Mouse (Mus musculus): ENCODE measurements around the gene Smoc2. TPM values are rescaled to one million over a fixed set of nuclear protein-coding genes. Genes with fewer than 3 reads are reported as not detected.

Gene Smoc2
- polyA plus RNA-seq, 1 experiment, result 0.24 TPM

- Histone ChIP-seq H3K27me3 (ENCODE audit: control insufficient read depth) (peaks cover 16% of the 10 kb centered on the region), H3K9me3 (ENCODE audit: control insufficient read depth, low read length) (no peaks in the 10 kb centered on the region), H3K4me1 (ENCODE audit: control insufficient read depth) (peaks cover 9% of the 10 kb centered on the region), H3K4me3 (replicated peaks) (no peak overlapping the region), H3K36me3 (ENCODE audit: control insufficient read depth) (no peaks in the 10 kb centered on the region)
- TF ChIP-seq TAL1 (IDR thresholded peaks at IDR 0.05; ENCODE audit: low read length) (no peak), GATA1 (IDR thresholded peaks at IDR 0.05; ENCODE audit: low read length) (no peak)
These were observed 34.9 kb upstream of the Smoc2 start for GRCm38 (mm10) chr17:14244195-14244965.

- TF ChIP-seq TAL1 (IDR thresholded peaks at IDR 0.05; ENCODE audit: low read length), result no peak
- TF ChIP-seq GATA1 (IDR thresholded peaks at IDR 0.05; ENCODE audit: low read length), result no peak
- no peaks in the 10 kb centered on the region for H3K36me3 ChIP-seq (ENCODE audit: control insufficient read depth)
- no peak overlapping the region for H3K4me3 ChIP-seq (replicated peaks)
- H3K4me1 ChIP-seq (ENCODE audit: control insufficient read depth), result peaks cover 25% of the 10 kb centered on the region
- no peaks in the 10 kb centered on the region for H3K9me3 ChIP-seq (ENCODE audit: control insufficient read depth, low read length)
- peaks cover 16% of the 10 kb centered on the region for H3K27me3 ChIP-seq (ENCODE audit: control insufficient read depth)
These were observed 33.0 kb upstream of the Smoc2 start for GRCm38 (mm10) chr17:14246266-14246665.

GRCm38 (mm10) chr17:14247931-14248330 is 31.4 kb upstream of the Smoc2 start:
- peaks cover 33% of the 10 kb centered on the region for H3K4me1 ChIP-seq (ENCODE audit: control insufficient read depth)
- TF ChIP-seq GATA1 (IDR thresholded peaks at IDR 0.05; ENCODE audit: low read length) (no peak), TAL1 (IDR thresholded peaks at IDR 0.05; ENCODE audit: low read length) (no peak)
- H3K9me3 ChIP-seq (ENCODE audit: control insufficient read depth, low read length), result no peaks in the 10 kb centered on the region
- no peak overlapping the region for H3K4me3 ChIP-seq (replicated peaks)
- peaks cover 15% of the 10 kb centered on the region for H3K27me3 ChIP-seq (ENCODE audit: control insufficient read depth)
- H3K36me3 ChIP-seq (ENCODE audit: control insufficient read depth), result no peaks in the 10 kb centered on the region

- TF ChIP-seq TAL1 (IDR thresholded peaks at IDR 0.05; ENCODE audit: low read length) (no peak), GATA1 (IDR thresholded peaks at IDR 0.05; ENCODE audit: low read length) (peak; percentile 59; the same call in 1 of the 2 replicates)
- Histone ChIP-seq H3K9me3 (ENCODE audit: control insufficient read depth, low read length) (no peaks in the 10 kb centered on the region), H3K27me3 (ENCODE audit: control insufficient read depth) (peaks cover 9% of the 10 kb centered on the region; the same call in 1 of the 2 replicates), H3K36me3 (ENCODE audit: control insufficient read depth) (no peaks in the 10 kb centered on the region), H3K4me1 (ENCODE audit: control insufficient read depth) (peaks cover 44% of the 10 kb centered on the region), H3K4me3 (replicated peaks) (peak overlapping the region; percentile 62)
These were observed 29.7 kb upstream of the Smoc2 start for GRCm38 (mm10) chr17:14249595-14249994.

GRCm38 (mm10) chr17:14250401-14250800 is 28.9 kb upstream of the Smoc2 start:
- TF ChIP-seq GATA1 (IDR thresholded peaks at IDR 0.05; ENCODE audit: low read length) (no peak), TAL1 (IDR thresholded peaks at IDR 0.05; ENCODE audit: low read length) (no peak)
- Histone ChIP-seq H3K27me3 (ENCODE audit: control insufficient read depth) (peaks cover 5% of the 10 kb centered on the region; the same call in 1 of the 2 replicates), H3K9me3 (ENCODE audit: control insufficient read depth, low read length) (no peaks in the 10 kb centered on the region), H3K36me3 (ENCODE audit: control insufficient read depth) (no peaks in the 10 kb centered on the region), H3K4me3 (replicated peaks) (peak overlapping the region; percentile 62), H3K4me1 (ENCODE audit: control insufficient read depth) (peaks cover 52% of the 10 kb centered on the region)

- Histone ChIP-seq H3K4me3 (replicated peaks) (peak overlapping the region; percentile 29), H3K4me1 (ENCODE audit: control insufficient read depth) (peaks cover 68% of the 10 kb centered on the region), H3K27me3 (ENCODE audit: control insufficient read depth) (peaks cover 3% of the 10 kb centered on the region; the same call in 1 of the 2 replicates), H3K36me3 (ENCODE audit: control insufficient read depth) (no peaks in the 10 kb centered on the region), H3K9me3 (ENCODE audit: control insufficient read depth, low read length) (no peaks in the 10 kb centered on the region)
- TF ChIP-seq GATA1 (IDR thresholded peaks at IDR 0.05; ENCODE audit: low read length) (no peak), TAL1 (IDR thresholded peaks at IDR 0.05; ENCODE audit: low read length) (no peak)
These were observed 26.9 kb upstream of the Smoc2 start for GRCm38 (mm10) chr17:14252456-14252855.

GRCm38 (mm10) chr17:14254616-14255015 is 24.7 kb upstream of the Smoc2 start:
- no peak overlapping the region for H3K4me3 ChIP-seq (replicated peaks)
- peaks cover 70% of the 10 kb centered on the region for H3K4me1 ChIP-seq (ENCODE audit: control insufficient read depth)
- H3K36me3 ChIP-seq (ENCODE audit: control insufficient read depth), result no peaks in the 10 kb centered on the region
- TF ChIP-seq GATA1 (IDR thresholded peaks at IDR 0.05; ENCODE audit: low read length), result no peak
- no peaks in the 10 kb centered on the region for H3K9me3 ChIP-seq (ENCODE audit: control insufficient read depth, low read length)
- no peaks in the 10 kb centered on the region for H3K27me3 ChIP-seq (ENCODE audit: control insufficient read depth)

GRCm38 (mm10) chr17:14257799-14258520 is 21.3 kb upstream of the Smoc2 start:
- peak overlapping the region; percentile 60 for H3K4me3 ChIP-seq (replicated peaks)
- H3K36me3 ChIP-seq (ENCODE audit: control insufficient read depth), result peaks cover 9% of the 10 kb centered on the region
- no peaks in the 10 kb centered on the region; the same call in 1 of the 2 replicates for H3K27me3 ChIP-seq (ENCODE audit: control insufficient read depth)
- TF ChIP-seq TAL1 (IDR thresholded peaks at IDR 0.05; ENCODE audit: low read length) (peak; percentile 72), GATA1 (IDR thresholded peaks at IDR 0.05; ENCODE audit: low read length) (peak; percentile 64)
- H3K4me1 ChIP-seq (ENCODE audit: control insufficient read depth), result peaks cover 71% of the 10 kb centered on the region
- no peaks in the 10 kb centered on the region for H3K9me3 ChIP-seq (ENCODE audit: control insufficient read depth, low read length)

- H3K4me1 ChIP-seq (ENCODE audit: control insufficient read depth), result peaks cover 72% of the 10 kb centered on the region
- TF ChIP-seq TAL1 (IDR thresholded peaks at IDR 0.05; ENCODE audit: low read length) (no peak), GATA1 (IDR thresholded peaks at IDR 0.05; ENCODE audit: low read length) (no peak)
- H3K36me3 ChIP-seq (ENCODE audit: control insufficient read depth), result peaks cover 9% of the 10 kb centered on the region
- peak overlapping the region; percentile 60 for H3K4me3 ChIP-seq (replicated peaks)
- H3K9me3 ChIP-seq (ENCODE audit: control insufficient read depth, low read length), result no peaks in the 10 kb centered on the region
- H3K27me3 ChIP-seq (ENCODE audit: control insufficient read depth), result peaks cover 5% of the 10 kb centered on the region
These were observed 20.4 kb upstream of the Smoc2 start for GRCm38 (mm10) chr17:14258906-14259305.
